Mouse (Mus musculus): ENCODE measurements around the gene Grik3.

The Grik3 gene

DNA sequence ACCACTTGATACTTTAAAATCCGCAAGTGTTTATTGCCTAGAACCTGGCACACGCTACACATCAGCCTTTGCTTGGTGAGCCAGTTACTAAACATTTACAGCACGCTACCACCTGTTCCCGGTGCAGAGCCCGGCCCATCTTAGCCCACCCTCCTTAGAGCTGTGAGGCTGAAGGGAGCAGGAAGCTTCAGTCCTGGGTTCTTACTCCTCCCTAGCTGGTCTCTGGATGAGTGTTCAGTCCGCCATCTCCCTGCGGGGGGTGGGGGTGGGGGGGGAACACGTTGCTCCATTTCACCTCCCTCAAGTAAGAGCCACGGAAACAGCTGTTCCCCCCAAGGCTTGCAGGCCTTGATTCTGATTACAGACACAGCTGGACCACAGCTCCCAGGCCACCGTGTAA is 236.5 kb downstream of the Grik3 start:
- no peak for DNase-seq (ENCODE audit: low read depth, low spot score)

- DNase-seq (ENCODE audit: low read depth, low spot score), result no peak
These were observed 237.1 kb downstream of the Grik3 start for GRCm38 (mm10) chr4:125727626-125728025.

- DNase-seq (ENCODE audit: low read depth, low spot score), result no peak
These were observed 237.8 kb downstream of the Grik3 start for GRCm38 (mm10) chr4:125728091-125728863.

GRCm38 (mm10) chr4:125729305-125730220 is 239.1 kb downstream of the Grik3 start:
- peak; percentile 52 for DNase-seq (ENCODE audit: low read depth, low spot score)

GRCm38 (mm10) chr4:125730751-125731150 is 240.3 kb downstream of the Grik3 start:
- no peak for DNase-seq (ENCODE audit: low read depth, low spot score)

GRCm38 (mm10) chr4:125736783-125737182 is 246.3 kb downstream of the Grik3 start:
- DNase-seq (ENCODE audit: low read depth, low spot score), result no peak

DNA sequence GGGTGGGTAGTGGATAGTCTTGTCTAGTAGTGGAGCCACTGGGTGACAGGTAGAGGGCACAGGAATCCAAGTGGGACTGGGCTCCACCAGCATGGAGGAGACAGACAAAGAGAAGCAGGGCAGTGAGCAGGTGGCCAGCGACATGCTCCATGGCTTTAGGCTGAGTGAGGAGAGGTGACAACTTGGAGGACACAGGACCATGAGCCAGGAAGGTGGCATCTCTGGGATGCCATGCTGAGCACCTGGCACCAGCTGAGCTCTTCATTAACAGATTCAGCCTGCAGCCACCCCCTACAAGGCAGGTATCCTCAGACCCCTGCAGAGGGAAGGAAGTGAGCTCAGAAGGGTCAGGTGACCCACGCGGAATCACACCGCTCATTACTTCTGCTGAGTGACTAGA is 248.3 kb downstream of the Grik3 start:
- no peak for DNase-seq (ENCODE audit: low read depth, low spot score)

- DNase-seq (ENCODE audit: low read depth, low spot score), result no peak
These were observed 251.7 kb downstream of the Grik3 start for GRCm38 (mm10) chr4:125742162-125742571.

- no peak for DNase-seq (ENCODE audit: low read depth, low spot score)
These were observed 255.4 kb downstream of the Grik3 start for GRCm38 (mm10) chr4:125745902-125746301.

DNA sequence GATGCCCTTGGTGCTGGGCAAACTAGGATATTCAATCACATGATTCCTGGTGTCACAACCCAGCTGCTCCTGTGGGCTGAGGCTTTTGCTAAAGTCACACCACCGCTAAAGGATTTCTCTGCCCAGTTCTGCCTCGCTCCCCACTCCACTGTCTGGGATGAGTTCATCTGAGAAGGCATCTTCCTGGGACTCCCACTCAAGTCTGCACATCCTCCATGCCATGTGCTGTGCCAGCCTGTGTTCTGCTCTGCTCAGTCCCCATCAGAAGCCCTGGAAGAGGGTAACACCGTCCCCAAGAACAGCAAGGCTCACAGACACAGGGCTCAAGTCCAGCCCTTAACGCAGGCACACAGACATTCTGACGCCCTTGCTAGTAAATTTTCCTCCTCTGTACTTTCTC is 265.9 kb downstream of the Grik3 start:
- DNase-seq (ENCODE audit: low read depth, low spot score), result no peak

- no peak for DNase-seq (ENCODE audit: low read depth, low spot score)
These were observed 269.8 kb downstream of the Grik3 start for GRCm38 (mm10) chr4:125760326-125760725.

- peak; percentile 16 for DNase-seq (ENCODE audit: low read depth, low spot score)
These were observed 272.6 kb downstream of the Grik3 start for GRCm38 (mm10) chr4:125763056-125763455.
